Mouse (Mus musculus) liver, adult 2 months (tissue): ENCODE measurements around the gene Stk31.

Experiments
- CTCF ChIP-seq: fragments of 200-500 bp; IDR thresholded peaks from 2 replicates; pipeline ENCODE4 v1.5.1; 2011; ENCODE audit warnings: low read depth, low read length, control low read depth
- POLR2A ChIP-seq: fragments of 200-500 bp; IDR thresholded peaks from 2 replicates; pipeline ENCODE4 v1.6.1; 2011; ENCODE audit warnings: low read length, control low read depth; ENCODE audit not compliant: insufficient read depth; ENCODE audit errors: extremely low read depth

GRCm38 (mm10) chr6:49458112-49458511, 62.7 kb downstream of the Stk31 start:
- TF ChIP-seq POLR2A, result no peak
- no peak for TF ChIP-seq CTCF
